Mouse (Mus musculus) intestine, postnatal 0 days (tissue): ENCODE results near the gene Aoc2. TPM values are rescaled to one million over a fixed set of nuclear protein-coding genes. Genes with fewer than 3 reads are reported as not detected.
"Not testable (repeated sequence)": the region's sequence is repeated elsewhere in the genome, so short reads cannot be mapped to it uniquely, and the experiment has no call there.

Experiments
- ATAC-seq: fragments of 200-750 bp; cut with Nextera tagmentation; 2 replicates; pipeline ENCODE4 v1.8.0; 2017; ENCODE audit warnings: mild to moderate bottlenecking, moderate TSS enrichment, moderate library complexity
- H3K27ac ChIP-seq: fragments of 300-500 bp; sonication (generic); 2 replicates; pipeline ENCODE4 v1.5.1; 2014; ENCODE audit warnings: mild to moderate bottlenecking, low read depth, low read length, moderate library complexity
- H3K27me3 ChIP-seq: fragments of 300-500 bp; sonication (generic); replicated peaks from 2 replicates; pipeline ENCODE4 v1.6.1; 2014; ENCODE audit warnings: low read length, mixed read lengths; ENCODE audit not compliant: control insufficient read depth, insufficient read depth
- H3K36me3 ChIP-seq: fragments of 300-500 bp; sonication (generic); 2 replicates; pipeline ENCODE4 v1.6.1; 2014; ENCODE audit warnings: mild to moderate bottlenecking, moderate library complexity; ENCODE audit not compliant: control insufficient read depth, insufficient read depth
- H3K4me1 ChIP-seq: fragments of 300-500 bp; sonication (generic); replicated peaks from 2 replicates; pipeline ENCODE4 v1.6.1; 2014; ENCODE audit warnings: antibody characterized with exemption, low read length, mixed read lengths; ENCODE audit not compliant: control insufficient read depth, insufficient read depth
- H3K4me2 ChIP-seq: fragments of 300-500 bp; sonication (generic); replicated peaks from 2 replicates; pipeline ENCODE4 v1.6.1; 2014; ENCODE audit warnings: low read depth, mild to moderate bottlenecking, moderate library complexity
- H3K4me3 ChIP-seq: fragments of 300-500 bp; sonication (generic); 2 replicates; pipeline ENCODE4 v1.5.1; 2014; ENCODE audit warnings: low read depth, low read length
- H3K9ac ChIP-seq: fragments of 300-500 bp; sonication (generic); 2 replicates; pipeline ENCODE4 v1.6.1; 2014; ENCODE audit warnings: mild to moderate bottlenecking, low read depth, low read length
- H3K9me3 ChIP-seq: fragments of 300-500 bp; sonication (generic); 2 replicates; pipeline ENCODE4 v1.6.1; 2016; ENCODE audit warnings: mixed run types; ENCODE audit not compliant: control insufficient read depth
- CTCF ChIP-seq: sonication (generic); IDR thresholded peaks from 2 replicates; pipeline ENCODE4 v1.5.1; 2016; ENCODE audit warnings: low read depth, mild to moderate bottlenecking, control low read depth, antibody characterized with exemption, moderate library complexity
- WGBS: fragments of 180-500 bp; shearing (Covaris S2); extraction: QIAGEN DNeasy Blood & Tissue Kit; methylation state at CpG from one replicate; pipeline ENCODE4 v1.1.7; 2014; 5-methylcytosine and 5-hydroxymethylcytosine counted together
- polyA plus RNA-seq: library from polyadenylated mRNA; unstranded; fragments of >200 nt; fragmentation: Nextera tagmentation; extraction: Ambion mirVana; gene quantifications from 2 replicates; pipeline ENCODE4 v1.2.1, GENCODE M21; 2015

Aoc2 gene
- polyA plus RNA-seq, 1 experiment from 2014 or later = 0.34 TPM

- no peaks in the 10 kb centered on the region for H3K4me1 ChIP-seq
- no peak overlapping the region for H3K4me3 ChIP-seq
- H3K9me3 ChIP-seq = no peaks in the 10 kb centered on the region
- ATAC-seq = no peak
- no peaks in the 10 kb centered on the region for H3K27me3 ChIP-seq
- TF ChIP-seq CTCF = peak; percentile 36
- peaks cover 11% of the 10 kb centered on the region for H3K36me3 ChIP-seq
- H3K27ac ChIP-seq = no peak overlapping the region
- WGBS = 92% methylated on average over 1 of the region's 1 CpGs
- H3K9ac ChIP-seq = no peak overlapping the region
- no peak overlapping the region for H3K4me2 ChIP-seq
These were observed 10.3 kb upstream of the Aoc2 start for GRCm38 (mm10) chr11:101314567-101314966.

- no peaks in the 10 kb centered on the region for H3K4me1 ChIP-seq
- peak overlapping the region; percentile 64 for H3K4me3 ChIP-seq
- peak overlapping the region; percentile 89; the same call in 1 of the 2 replicates for H3K9ac ChIP-seq
- no peaks in the 10 kb centered on the region for H3K9me3 ChIP-seq
- no peak for TF ChIP-seq CTCF
- 0 out of 2 replicates have a peak overlapping the region, but pooled peaks have one; percentile 17 for H3K27ac ChIP-seq
- H3K4me2 ChIP-seq = peak overlapping the region; percentile 74
- no peak for ATAC-seq
- no peaks in the 10 kb centered on the region for H3K27me3 ChIP-seq
- 85% methylated on average over 8 of the region's 8 CpGs for WGBS
- H3K36me3 ChIP-seq = peaks cover 17% of the 10 kb centered on the region
These were observed 9.7 kb upstream of the Aoc2 start for GRCm38 (mm10) chr11:101315082-101315650.

GRCm38 (mm10) chr11:101315665-101316500 is 9.0 kb upstream of the Aoc2 start, which contains the start of gene Psme3:
TSS of gene Psme3 (plus strand) at chr11:101316213.
- peaks cover 23% of the 10 kb centered on the region for H3K36me3 ChIP-seq
- 0 out of 2 replicates have a peak within 1 kb of the TSS, but pooled peaks have one; percentile 17 for H3K27ac ChIP-seq
- WGBS = under 1% methylated on average over 50 of the region's 62 CpGs
- peak; percentile 33 for TF ChIP-seq CTCF
- H3K9me3 ChIP-seq = no peaks in the 10 kb centered on the region
- no peaks in the 10 kb centered on the region for H3K27me3 ChIP-seq
- peak; percentile 91 for ATAC-seq
- H3K4me1 ChIP-seq = no peaks in the 10 kb centered on the region
- peak within 1 kb of the TSS; percentile 64 for H3K4me3 ChIP-seq
- H3K4me2 ChIP-seq = peak within 1 kb of the TSS; percentile 74
- peak within 1 kb of the TSS; percentile 89 for H3K9ac ChIP-seq

GRCm38 (mm10) chr11:101316501-101316917 is 8.4 kb upstream of the Aoc2 start:
- ATAC-seq = peak; percentile 44; the same call in 1 of the 2 replicates

GRCm38 (mm10) chr11:101323609-101324008 is 1.3 kb upstream of the Aoc2 start:
- H3K36me3 ChIP-seq = peaks cover 69% of the 10 kb centered on the region
- no peaks in the 10 kb centered on the region for H3K4me1 ChIP-seq
- H3K4me3 ChIP-seq = no peak overlapping the region
- H3K27me3 ChIP-seq = no peaks in the 10 kb centered on the region
- WGBS = 8% methylated on average over 4 of the region's 4 CpGs
- TF ChIP-seq CTCF = peak; percentile 99
- H3K27ac ChIP-seq = no peak overlapping the region
- no peak overlapping the region for H3K9ac ChIP-seq
- no peak overlapping the region for H3K4me2 ChIP-seq
- ATAC-seq = peak; percentile 55; the same call in 1 of the 2 replicates
- no peaks in the 10 kb centered on the region for H3K9me3 ChIP-seq

More at GRCm38 (mm10) chr11:101316501-101316917, 8.4 kb upstream of the Aoc2 start:
- Histone ChIP-seq H3K4me2 (peak overlapping the region; percentile 74), H3K9ac (peak overlapping the region; percentile 89), H3K9me3 (no peaks in the 10 kb centered on the region), H3K27me3 (no peaks in the 10 kb centered on the region), H3K4me1 (no peaks in the 10 kb centered on the region), H3K4me3 (peak overlapping the region; percentile 64), H3K36me3 (peaks cover 29% of the 10 kb centered on the region), H3K27ac (no peak overlapping the region)
- 1% methylated on average over 17 of the region's 17 CpGs for WGBS
- TF ChIP-seq CTCF = no peak

- not testable (repeated sequence) for H3K9ac ChIP-seq, H3K4me3 ChIP-seq, ATAC-seq, H3K27me3 ChIP-seq, H3K27ac ChIP-seq, H3K9me3 ChIP-seq, H3K4me1 ChIP-seq, H3K4me2 ChIP-seq
- H3K36me3 ChIP-seq = peaks cover 53% of the 10 kb centered on the region
- WGBS = 88% methylated on average over 11 of the region's 11 CpGs
These were observed 338 bp downstream of the Aoc2 start for GRCm38 (mm10) chr11:101325201-101325600.
